Mouse (Mus musculus) midbrain, embryonic 12.5 days (tissue): ENCODE results near the gene Cyp2b10. TPM values are rescaled to one million over a fixed set of nuclear protein-coding genes. Genes with fewer than 3 reads are reported as not detected.

ENCODE experiments used
- ATAC-seq: fragments of 200-750 bp; cut with Nextera tagmentation; 2 replicates; pipeline ENCODE4 v1.8.0; 2017; ENCODE audit warnings: low read depth, moderate TSS enrichment, moderate library complexity; ENCODE audit not compliant: low FRiP score
- H3K27ac ChIP-seq: fragments of 300-500 bp; sonication (generic); replicated peaks from 2 replicates; pipeline ENCODE4 v1.5.1; 2016; ENCODE audit warnings: mild to moderate bottlenecking
- H3K27me3 ChIP-seq: fragments of 300-500 bp; sonication (generic); 2 replicates; pipeline ENCODE4 v1.6.1; 2016; ENCODE audit warnings: mild to moderate bottlenecking
- H3K36me3 ChIP-seq: fragments of 300-500 bp; sonication (generic); 2 replicates; pipeline ENCODE4 v1.6.1; 2016
- H3K4me1 ChIP-seq: fragments of 300-500 bp; sonication (generic); 2 replicates; pipeline ENCODE4 v1.6.1; 2016
- H3K4me2 ChIP-seq: fragments of 300-500 bp; sonication (generic); replicated peaks from 2 replicates; pipeline ENCODE4 v1.6.1; 2016; ENCODE audit warnings: mild to moderate bottlenecking, moderate library complexity
- H3K4me3 ChIP-seq: fragments of 300-500 bp; sonication (generic); 2 replicates; pipeline ENCODE4 v1.5.1; 2016; ENCODE audit warnings: mild to moderate bottlenecking
- H3K9ac ChIP-seq: fragments of 300-500 bp; sonication (generic); replicated peaks from 2 replicates; pipeline ENCODE4 v1.6.1; 2016; ENCODE audit warnings: mild to moderate bottlenecking, moderate library complexity
- H3K9me3 ChIP-seq: fragments of 300-500 bp; sonication (generic); 2 replicates; pipeline ENCODE4 v1.6.1; 2016; ENCODE audit warnings: mild to moderate bottlenecking
- WGBS: fragments of 180-500 bp; shearing (Covaris S2); methylation state at CpG from one replicate; pipeline ENCODE4 v1.1.7; 2016; 5-methylcytosine and 5-hydroxymethylcytosine counted together
- polyA plus RNA-seq: library from polyadenylated mRNA; unstranded; fragments of >200 nt; fragmentation: Nextera tagmentation; extraction: Ambion mirVana; gene quantifications from 2 replicates; pipeline ENCODE4 v1.2.1, GENCODE M21; 2016

The Cyp2b10 gene
- polyA plus RNA-seq, 1 experiment from 2014 or later = not detected

DNA sequence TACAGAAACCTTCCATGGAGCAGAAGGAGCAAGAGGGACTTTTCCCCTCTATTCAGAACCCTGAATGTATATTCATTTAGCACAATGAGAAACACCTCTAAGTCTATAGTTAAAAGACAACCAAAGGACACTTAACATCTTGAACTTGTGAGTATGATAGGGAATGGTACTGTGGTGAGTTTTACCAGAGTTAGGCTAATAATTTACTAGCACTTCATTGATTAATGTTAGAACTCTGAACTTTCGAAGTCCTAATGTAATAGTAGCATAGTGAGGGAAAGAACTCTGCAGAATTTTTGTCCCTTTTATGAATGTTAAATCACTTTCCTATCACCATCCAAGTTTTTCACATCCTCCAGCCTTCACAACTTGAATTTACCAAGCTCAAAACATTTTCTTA lies 22.0 kb downstream of the Cyp2b10 start:
- ATAC-seq = no peak
- no peaks in the 10 kb centered on the region for H3K4me1 ChIP-seq
- no peak overlapping the region for H3K9ac ChIP-seq
- H3K27ac ChIP-seq = no peak overlapping the region
- no peaks in the 10 kb centered on the region for H3K27me3 ChIP-seq
- H3K36me3 ChIP-seq = no peaks in the 10 kb centered on the region
- no peaks in the 10 kb centered on the region for H3K9me3 ChIP-seq
- H3K4me3 ChIP-seq = no peak overlapping the region
- H3K4me2 ChIP-seq = no peak overlapping the region
- 90% methylated on average over 1 of the region's 1 CpGs for WGBS

DNA sequence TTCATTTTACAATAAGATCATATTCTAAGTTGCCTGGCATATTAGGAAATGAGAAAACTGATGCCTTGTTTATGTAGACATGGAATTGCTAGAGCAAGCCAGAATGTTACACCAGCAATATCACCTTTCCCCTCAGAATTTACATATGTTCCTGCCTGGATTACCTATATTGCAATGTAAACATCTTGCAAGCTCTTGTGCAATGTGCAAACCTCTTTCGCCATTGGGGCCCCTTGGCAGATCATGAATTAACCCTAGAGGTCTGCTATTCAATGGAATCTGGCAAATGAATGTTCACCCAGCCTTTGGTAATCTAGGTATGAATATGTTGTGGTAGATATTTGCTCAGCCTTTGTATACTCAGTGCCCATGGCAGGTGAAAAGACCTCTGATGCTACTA lies 47.9 kb downstream of the Cyp2b10 start:
- no peak overlapping the region for H3K4me2 ChIP-seq
- 78% methylated on average over 1 of the region's 1 CpGs for WGBS
- H3K9me3 ChIP-seq = peaks cover 24% of the 10 kb centered on the region
- no peak overlapping the region for H3K4me3 ChIP-seq
- H3K36me3 ChIP-seq = no peaks in the 10 kb centered on the region
- no peaks in the 10 kb centered on the region for H3K4me1 ChIP-seq
- no peaks in the 10 kb centered on the region for H3K27me3 ChIP-seq
- H3K27ac ChIP-seq = no peak overlapping the region
- no peak for ATAC-seq
- H3K9ac ChIP-seq = no peak overlapping the region

Other genes with a start within 250 kb of the Cyp2b10 start
- gene Bckdha, start 238.6 kb upstream of the Cyp2b10 start, polyA plus RNA-seq = 38.4 and 43.4 TPM in 2 replicates
- 49.1 and 50.1 TPM in 2 replicates for gene Exosc5, start 238.5 kb upstream of the Cyp2b10 start, polyA plus RNA-seq
- 3.1 and 3.9 TPM in 2 replicates for gene Tmem91, start 222.5 kb upstream of the Cyp2b10 start, polyA plus RNA-seq
- 29.0 and 33.9 TPM in 2 replicates for gene B9d2, start 216.8 kb upstream of the Cyp2b10 start, polyA plus RNA-seq
- gene Tgfb1, start 210.6 kb upstream of the Cyp2b10 start, polyA plus RNA-seq = 1.3 and 1.6 TPM in 2 replicates
- 32.8 and 33.2 TPM in 2 replicates for gene Ccdc97, start 178.5 kb upstream of the Cyp2b10 start, polyA plus RNA-seq
- 70.0 and 80.5 TPM in 2 replicates for gene Hnrnpul1, start 142.9 kb upstream of the Cyp2b10 start, polyA plus RNA-seq
- gene Axl, start 108.9 kb upstream of the Cyp2b10 start, polyA plus RNA-seq = 27.3 and 27.8 TPM in 2 replicates
- 0.55 and 0.64 TPM in 2 replicates for gene Cyp2s1, start 80.7 kb upstream of the Cyp2b10 start, polyA plus RNA-seq
- gene Cyp2b13, start 163.9 kb downstream of the Cyp2b10 start, polyA plus RNA-seq = not detected in 2 replicates